Mouse (Mus musculus): ENCODE data around the gene Tiam1.
A peak's percentile ranks its signal among the peaks of the same experiment; 100 is the strongest.
"Not testable (repeated sequence)": the region's sequence is repeated elsewhere in the genome, so short reads cannot be mapped to it uniquely, and the experiment has no call there.

Tiam1 gene

GRCm38 (mm10) chr16:90112577-90113155 lies 30.9 kb downstream of the Tiam1 start:
- peak; percentile 18 to 33 for DNase-seq (ENCODE audit: low spot score in 2 of 2)

GRCm38 (mm10) chr16:90109500-90109899 lies 34.1 kb downstream of the Tiam1 start:
- no peak for DNase-seq (ENCODE audit: low spot score in 2 of 2)

GRCm38 (mm10) chr16:90104714-90105459 lies 38.7 kb downstream of the Tiam1 start:
- peak; percentile 60 to 76 for DNase-seq (ENCODE audit: low spot score in 2 of 2)

- DNase-seq (ENCODE audit: low spot score in 2 of 2) = no peak
Observed at GRCm38 (mm10) chr16:90103726-90104125, 39.8 kb downstream of the Tiam1 start.

GRCm38 (mm10) chr16:90102596-90102995 lies 41.0 kb downstream of the Tiam1 start:
- DNase-seq (ENCODE audit: low spot score in 2 of 2) = no peak

- no peak for DNase-seq (ENCODE audit: low spot score in 2 of 2)
Observed at GRCm38 (mm10) chr16:90098191-90098605, 45.4 kb downstream of the Tiam1 start.

GRCm38 (mm10) chr16:90097769-90098168 lies 45.8 kb downstream of the Tiam1 start:
- no peak for DNase-seq (ENCODE audit: low spot score in 2 of 2)

GRCm38 (mm10) chr16:90096011-90096410 lies 47.6 kb downstream of the Tiam1 start:
- DNase-seq (ENCODE audit: low spot score in 2 of 2) = no peak

- no peak for DNase-seq (ENCODE audit: low spot score in 2 of 2)
Observed at GRCm38 (mm10) chr16:90093015-90093414, 50.6 kb downstream of the Tiam1 start.

- no peak for DNase-seq (ENCODE audit: low spot score in 2 of 2)
Observed at GRCm38 (mm10) chr16:90091906-90092305, 51.7 kb downstream of the Tiam1 start.

GRCm38 (mm10) chr16:90091112-90091720 lies 52.4 kb downstream of the Tiam1 start:
- DNase-seq (ENCODE audit: low spot score in 2 of 2) = no peak

- DNase-seq (ENCODE audit: low spot score in 2 of 2) = no peak
Observed at GRCm38 (mm10) chr16:90090368-90090767, 53.2 kb downstream of the Tiam1 start.

GRCm38 (mm10) chr16:90087256-90087655 lies 56.3 kb downstream of the Tiam1 start:
- DNase-seq (ENCODE audit: low spot score in 2 of 2) = no peak

GRCm38 (mm10) chr16:90086111-90086510 lies 57.5 kb downstream of the Tiam1 start:
- DNase-seq (ENCODE audit: low spot score in 2 of 2) = peak; percentile 60 to 88

GRCm38 (mm10) chr16:90085580-90085979 lies 58.0 kb downstream of the Tiam1 start:
- peak in 1 of 2 experiments; percentile 44 for DNase-seq (ENCODE audit: low spot score in 2 of 2)

- no peak for DNase-seq (ENCODE audit: low spot score in 2 of 2)
Observed at GRCm38 (mm10) chr16:90081125-90081524, 62.4 kb downstream of the Tiam1 start.

GRCm38 (mm10) chr16:90078806-90079381 lies 64.7 kb downstream of the Tiam1 start:
- no peak for DNase-seq (ENCODE audit: low spot score in 2 of 2)

- no peak for DNase-seq (ENCODE audit: low spot score in 2 of 2)
Observed at GRCm38 (mm10) chr16:90073510-90073909, 70.1 kb downstream of the Tiam1 start.

- no peak for DNase-seq (ENCODE audit: low spot score in 2 of 2)
Observed at GRCm38 (mm10) chr16:90072651-90073050, 70.9 kb downstream of the Tiam1 start.

GRCm38 (mm10) chr16:90071125-90071524 lies 72.4 kb downstream of the Tiam1 start:
- DNase-seq (ENCODE audit: low spot score in 2 of 2) = not testable (repeated sequence)

- DNase-seq (ENCODE audit: low spot score in 2 of 2) = no peak
Observed at GRCm38 (mm10) chr16:90070104-90070503, 73.5 kb downstream of the Tiam1 start.

- no peak for DNase-seq (ENCODE audit: low spot score in 2 of 2)
Observed at GRCm38 (mm10) chr16:90069197-90069596, 74.4 kb downstream of the Tiam1 start.
